Mouse (Mus musculus): Measurements from ENCODE around the gene Fcho2. TPM values are rescaled to one million over a fixed set of nuclear protein-coding genes. Genes with fewer than 3 reads are reported as not detected.

Gene Fcho2
- total and polyA plus RNA-seq, 3 experiments: 2.2 to 5.8 TPM; not detected in 1

DNA sequence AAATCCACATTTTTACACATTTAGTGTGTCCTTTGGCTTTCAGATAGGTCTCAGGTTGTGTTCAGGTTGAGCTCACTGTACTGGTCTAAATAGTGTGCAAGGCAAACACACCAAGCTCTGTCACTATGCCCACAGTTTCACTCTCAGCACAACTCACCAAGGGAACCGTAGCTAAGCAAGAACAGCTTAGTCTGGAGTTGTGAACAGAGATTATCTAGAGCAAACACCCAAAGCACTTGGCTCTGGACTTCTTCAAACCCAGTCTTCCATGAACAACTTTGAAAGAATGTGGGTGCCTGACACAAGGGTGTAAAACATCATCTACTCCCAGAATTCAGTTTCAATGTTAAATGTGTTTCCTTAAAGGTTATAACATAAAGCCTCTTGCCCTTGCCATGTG is 30.5 kb upstream of the Fcho2 start:
- Histone ChIP-seq H3K9me3 (replicated peaks; ENCODE audit: insufficient read depth, low read length) (no peaks in the 10 kb centered on the region), H3K27ac (ENCODE audit: control insufficient read depth, low read depth, low read length) (no peak overlapping the region), H3K4me1 (ENCODE audit: control insufficient read depth in 1 of 2, insufficient read depth in 2 of 2, low read length in 2 of 2) (no peaks in the 10 kb centered on the region), H3K27me3 (ENCODE audit: control insufficient read depth in 1 of 2, insufficient read depth in 2 of 2, low read length in 2 of 2) (no peaks in the 10 kb centered on the region), H3K79me2 (ENCODE audit: control insufficient read depth, insufficient read depth, low read length, poor library complexity) (no peaks in the 10 kb centered on the region), H3K9ac (ENCODE audit: control insufficient read depth, low read depth, low read length, poor library complexity, severe bottlenecking) (no peak overlapping the region), H3K4me3 (ENCODE audit: control insufficient read depth in 1 of 2, insufficient read depth in 1 of 2, low read depth in 2 of 2, low read length in 2 of 2) (no peak overlapping the region), H3K36me3 (ENCODE audit: control insufficient read depth in 1 of 2, insufficient read depth in 2 of 2, low read length in 2 of 2) (peaks cover 0 to 50% of the 10 kb centered on the region in 2 experiments; a peak in 2 of 4 replicates)
- DNase-seq (ENCODE audit: low read depth, low spot score): no peak
- TF ChIP-seq SIN3A (IDR thresholded peaks at IDR 0.05; ENCODE audit: low read length): no peak
- no peak for TF ChIP-seq GATA1 (IDR thresholded peaks at IDR 0.05; ENCODE audit: low read depth, low read length)
- TF ChIP-seq MYB (IDR thresholded peaks at IDR 0.05; ENCODE audit: low read depth, low read length): no peak
- TF ChIP-seq CHD1 (IDR thresholded peaks at IDR 0.05; ENCODE audit: low read depth, low read length): no peak
- no peak for TF ChIP-seq KAT2A (conservative IDR thresholded peaks at IDR 0.05; ENCODE audit: low read depth, low read length)
- TF ChIP-seq EP300 (IDR thresholded peaks at IDR 0.05; ENCODE audit: low read depth in 1 of 2, low read length in 2 of 2): no peak
- no peak for TF ChIP-seq MAX (IDR thresholded peaks at IDR 0.05; ENCODE audit: low read length)
- TF ChIP-seq CHD2 (IDR thresholded peaks at IDR 0.05; ENCODE audit: low read length): no peak

GRCm38 (mm10) chr13:98836423-98837088 is 21.3 kb upstream of the Fcho2 start:
- Histone ChIP-seq H3K4me3 (ENCODE audit: control insufficient read depth in 1 of 2, insufficient read depth in 1 of 2, low read depth in 2 of 2, low read length in 2 of 2) (no peak overlapping the region), H3K9me3 (replicated peaks; ENCODE audit: insufficient read depth, low read length) (no peaks in the 10 kb centered on the region), H3K36me3 (ENCODE audit: control insufficient read depth in 1 of 2, insufficient read depth in 2 of 2, low read length in 2 of 2) (peaks cover 0 to 12% of the 10 kb centered on the region in 2 experiments; a peak in 2 of 4 replicates), H3K79me2 (ENCODE audit: control insufficient read depth, insufficient read depth, low read length, poor library complexity) (no peaks in the 10 kb centered on the region), H3K4me1 (ENCODE audit: control insufficient read depth in 1 of 2, insufficient read depth in 2 of 2, low read length in 2 of 2) (no peaks in the 10 kb centered on the region), H3K27ac (ENCODE audit: control insufficient read depth, low read depth, low read length) (no peak overlapping the region), H3K9ac (ENCODE audit: control insufficient read depth, low read depth, low read length, poor library complexity, severe bottlenecking) (no peak overlapping the region), H3K27me3 (ENCODE audit: control insufficient read depth in 1 of 2, insufficient read depth in 2 of 2, low read length in 2 of 2) (no peaks in the 10 kb centered on the region)
- TF ChIP-seq NRF1 (IDR thresholded peaks at IDR 0.05; ENCODE audit: insufficient read depth, low read depth, low read length, poor library complexity, severe bottlenecking) (no peak), MYC (IDR thresholded peaks at IDR 0.05; ENCODE audit: low read depth, low read length) (peak; percentile 86), POLR2AphosphoS2 (IDR thresholded peaks at IDR 0.05; ENCODE audit: low read length) (peak; percentile 54; the same call in 1 of the 2 replicates), TBP (IDR thresholded peaks at IDR 0.05; ENCODE audit: low read depth, low read length) (0 out of 2 replicates have a peak, but pooled peaks have one; percentile 51), RCOR1 (IDR thresholded peaks at IDR 0.05; ENCODE audit: low read depth, low read length) (no peak), SMC3 (IDR thresholded peaks at IDR 0.05; ENCODE audit: low read depth, low read length) (peak; percentile 62), RAD21 (IDR thresholded peaks at IDR 0.05; ENCODE audit: low read depth, low read length) (peak; percentile 36), CTCF (IDR thresholded peaks at IDR 0.05 in 2 of 3, conservative IDR thresholded peaks at IDR 0.05 in 1 of 3; ENCODE audit: control insufficient read depth in 1 of 3, insufficient read depth in 1 of 3, low read depth in 2 of 3, low read length in 3 of 3, poor library complexity in 1 of 3, severe bottlenecking in 1 of 3) (peak; percentile 17 to 70 (median 55); a peak in 5 of 6 replicates), ZC3H11A (IDR thresholded peaks at IDR 0.05; ENCODE audit: low read depth, low read length) (peak; percentile 32; the same call in 1 of the 2 replicates)
- peak; percentile 65 for DNase-seq (ENCODE audit: low read depth, low spot score)
